Mouse (Mus musculus): ENCODE measurements around the gene Fam171b.

The Fam171b gene

DNA sequence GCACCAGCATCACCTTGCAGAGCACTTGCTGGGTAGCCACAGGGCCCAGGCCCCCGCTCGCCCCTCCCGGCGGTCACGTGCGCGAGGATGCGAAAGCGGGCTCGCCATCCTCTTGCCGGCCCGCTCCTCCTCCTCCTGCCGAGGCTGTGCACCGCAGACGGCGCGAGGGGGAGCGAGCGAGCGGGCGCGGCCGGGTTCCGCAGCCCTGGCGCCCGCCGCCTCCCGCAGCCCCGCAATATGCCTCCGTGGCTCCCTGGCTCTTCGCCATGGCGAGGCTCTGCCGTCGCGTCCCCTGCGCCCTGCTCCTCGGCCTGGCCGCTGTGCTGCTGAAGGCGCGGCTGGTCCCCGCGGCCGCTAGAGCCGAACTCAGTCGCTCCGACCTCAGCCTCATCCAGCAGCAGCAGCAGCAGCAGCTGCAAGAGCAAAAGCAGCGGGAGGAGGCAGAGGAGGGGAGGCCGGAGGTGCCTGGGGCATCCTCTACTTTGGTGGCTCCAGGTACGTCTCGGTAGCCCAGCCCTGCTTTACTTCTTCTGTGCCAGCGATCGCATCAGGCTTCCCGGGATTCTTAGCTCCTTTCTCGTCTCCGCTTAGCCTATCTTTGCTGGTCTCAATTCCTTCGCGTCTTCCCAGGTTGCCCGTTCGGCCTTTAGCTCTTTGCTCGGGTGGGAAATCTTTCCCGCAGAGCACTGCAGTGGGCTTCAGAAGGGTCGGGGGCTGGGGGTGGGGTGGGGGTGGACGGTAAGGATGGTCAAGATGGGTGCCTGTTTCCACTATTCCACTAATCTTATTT lies at the start of gene Fam171b:
Gene Fam171b (plus strand): TSS at position 154 of the 790 bp plus-strand sequence.
- peak; percentile 12 to 29 for DNase-seq

DNA sequence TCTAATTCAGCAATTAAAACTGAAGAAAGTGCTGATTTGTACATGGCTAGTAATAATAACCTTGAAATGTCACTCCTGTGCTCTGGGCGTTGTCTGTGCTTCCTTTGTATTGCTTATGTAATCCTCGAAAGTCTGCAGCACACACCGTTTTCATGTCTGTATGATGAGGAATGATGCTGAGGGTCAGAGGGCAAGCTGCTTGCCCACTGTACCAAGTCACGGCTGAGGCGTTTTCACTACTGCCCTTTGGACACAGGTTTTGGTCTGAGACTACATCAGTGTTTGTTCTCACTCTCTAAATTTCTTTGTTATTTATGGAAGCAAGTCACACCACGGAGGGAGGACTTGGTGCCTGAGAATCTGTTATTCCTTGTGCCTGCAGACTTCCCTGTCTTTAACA lies 46.4 kb upstream of the Fam171b start:
- DNase-seq, result no peak

DNA sequence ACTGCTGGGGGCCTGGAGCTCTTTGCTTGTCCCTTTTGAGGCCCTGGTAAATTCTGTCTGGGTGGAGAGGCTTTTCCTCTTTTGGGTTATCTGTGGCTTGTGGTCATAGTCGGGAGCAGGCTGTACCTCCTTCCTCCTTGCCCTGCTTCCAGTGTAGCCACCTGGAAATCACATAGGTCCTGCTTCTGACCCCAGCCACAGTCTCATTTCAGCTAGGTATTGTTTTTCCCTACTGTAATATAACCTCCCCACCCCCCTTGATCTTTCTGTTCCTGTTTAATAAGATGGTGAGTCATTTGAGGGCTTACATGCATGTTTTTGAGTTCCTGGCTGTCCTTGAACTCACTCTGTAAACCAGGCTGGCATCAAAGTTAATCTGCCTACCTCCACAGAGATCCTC lies 45.6 kb upstream of the Fam171b start:
- no peak for DNase-seq

DNA sequence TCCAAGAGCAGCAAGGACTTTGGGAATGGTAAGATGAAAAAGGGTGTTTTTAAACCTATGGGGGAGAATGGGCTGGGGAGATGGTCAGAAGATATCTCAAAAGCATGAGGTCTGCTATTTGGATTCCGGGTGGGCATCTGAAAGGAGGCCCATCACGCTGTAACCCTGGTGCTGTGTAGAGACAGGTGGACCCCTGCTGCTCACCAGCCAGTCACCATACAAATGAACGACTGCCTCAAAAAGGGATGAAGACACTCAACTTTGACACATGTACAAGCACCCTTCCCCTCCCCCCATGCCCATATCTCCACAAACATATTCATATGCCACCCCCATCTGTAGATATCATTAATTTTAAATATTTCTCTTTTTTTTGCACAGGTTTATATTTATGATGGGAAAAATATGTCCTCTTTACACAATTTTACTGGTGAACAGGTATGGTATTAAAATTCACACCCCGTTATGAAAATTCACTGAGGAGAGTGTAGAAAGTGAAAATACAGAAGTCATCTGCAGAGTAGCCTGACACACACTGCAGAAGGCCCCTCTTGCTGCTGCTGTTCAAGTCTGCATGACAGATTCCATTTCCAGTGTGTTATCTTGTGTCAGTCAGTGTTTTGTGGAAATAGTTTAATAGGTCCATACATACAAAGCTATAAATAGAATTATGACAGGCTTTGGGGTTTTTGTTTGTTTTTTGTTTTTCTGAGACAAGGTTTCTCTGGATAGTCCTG lies 44.0 kb upstream of the Fam171b start:
- DNase-seq, result no peak

- DNase-seq, result peak in 1 of 2 experiments; percentile 9
Measured at GRCm38 (mm10) chr2:83771155-83771812, 41.2 kb upstream of the Fam171b start.

- DNase-seq, result no peak
Measured at GRCm38 (mm10) chr2:83791330-83792073, 20.9 kb upstream of the Fam171b start.

DNA sequence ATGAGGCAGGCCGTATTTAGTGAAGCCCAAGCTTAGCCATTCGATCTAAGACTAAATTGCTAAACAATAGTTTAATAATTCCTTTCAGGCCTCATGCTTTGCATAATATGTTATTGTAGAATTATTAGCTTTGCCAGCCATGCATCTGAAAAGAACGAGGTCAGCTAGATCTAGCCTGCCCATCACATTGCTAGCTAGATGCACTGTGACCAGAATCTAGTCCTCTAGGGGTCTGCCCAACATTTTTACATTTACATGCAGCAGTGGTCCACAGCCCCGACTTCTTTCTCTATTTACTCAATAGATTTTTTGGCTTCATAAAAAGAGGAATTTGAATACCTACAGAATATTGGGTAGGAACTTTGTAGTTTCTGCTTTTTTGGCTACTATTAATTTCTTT lies 20.3 kb upstream of the Fam171b start:
- no peak for DNase-seq

DNA sequence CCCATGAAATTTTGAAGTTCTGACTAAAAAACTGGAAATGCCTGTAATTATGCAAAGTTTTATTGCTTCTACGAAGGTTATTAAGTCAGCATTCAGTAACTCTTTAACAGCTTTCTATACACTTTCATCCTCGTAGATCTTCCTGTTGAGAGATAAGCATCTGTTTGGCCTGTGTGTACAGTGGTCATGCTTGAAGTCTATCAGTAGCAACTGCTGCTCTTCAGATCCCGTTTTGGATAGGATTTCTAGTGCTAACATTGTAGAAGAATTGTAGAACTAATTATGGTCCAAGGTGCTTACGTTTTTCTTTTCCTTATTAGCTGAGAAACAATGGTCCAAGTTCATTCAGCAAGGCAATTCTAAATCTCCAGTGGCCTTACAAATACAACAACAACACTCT lies 16.7 kb upstream of the Fam171b start:
- no peak for DNase-seq

DNA sequence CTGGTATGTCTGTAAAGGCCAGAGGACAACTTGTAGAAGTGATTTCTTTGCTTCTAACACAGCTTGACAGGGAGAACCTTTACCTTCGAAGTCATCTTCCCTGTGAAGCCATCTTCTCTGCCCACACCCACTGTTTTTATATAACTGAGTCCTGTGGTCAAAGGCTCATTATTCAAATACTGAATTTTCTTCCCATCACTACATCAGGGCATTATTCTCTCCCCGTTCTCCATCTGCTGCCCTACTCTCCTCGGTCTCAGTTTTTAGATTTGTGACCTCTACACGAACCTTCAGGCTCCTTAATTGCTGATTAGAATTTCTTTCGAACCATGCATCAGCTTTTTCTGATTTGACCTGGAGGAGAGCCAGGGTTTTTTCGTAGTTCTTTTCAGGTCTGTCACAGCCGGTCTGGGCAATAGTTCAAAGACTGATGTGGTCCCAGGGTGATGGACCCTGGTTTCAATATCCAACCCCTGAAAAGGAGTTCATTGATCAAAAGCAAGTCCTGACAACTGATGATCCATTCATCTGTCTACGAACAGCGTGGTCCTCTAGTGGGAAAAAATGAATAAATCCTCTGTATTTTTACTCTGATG lies 14.4 kb upstream of the Fam171b start:
- DNase-seq, result no peak

DNA sequence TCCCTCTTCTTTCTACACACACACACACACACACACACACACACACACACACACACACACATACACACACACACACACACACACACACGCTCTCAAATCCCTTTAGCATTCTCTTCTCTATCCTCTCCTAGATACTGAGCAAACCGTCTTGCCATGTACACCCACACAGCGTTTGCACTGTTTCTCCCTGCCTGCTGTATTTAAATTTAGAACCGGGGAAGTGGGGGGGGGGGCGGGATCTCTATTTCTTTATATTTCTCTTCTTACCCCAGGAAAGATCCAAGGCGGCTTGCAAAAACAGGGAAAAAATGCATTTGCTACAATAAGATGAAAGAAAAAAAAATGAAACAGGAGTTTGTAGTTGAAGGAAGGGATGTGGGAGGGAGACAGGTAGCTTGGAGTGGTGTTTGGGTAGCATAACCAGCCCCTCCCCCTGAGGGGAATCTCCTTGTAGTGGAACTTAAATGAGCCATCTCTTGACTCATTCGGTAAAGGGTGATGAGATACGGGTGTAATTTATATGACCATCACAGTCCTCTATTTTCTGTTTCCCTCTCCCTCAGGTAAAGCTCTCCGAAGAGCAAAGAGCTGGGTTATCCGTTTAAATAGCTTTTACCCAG lies 947 bp downstream of the Fam171b start:
- DNase-seq, result no peak

DNA sequence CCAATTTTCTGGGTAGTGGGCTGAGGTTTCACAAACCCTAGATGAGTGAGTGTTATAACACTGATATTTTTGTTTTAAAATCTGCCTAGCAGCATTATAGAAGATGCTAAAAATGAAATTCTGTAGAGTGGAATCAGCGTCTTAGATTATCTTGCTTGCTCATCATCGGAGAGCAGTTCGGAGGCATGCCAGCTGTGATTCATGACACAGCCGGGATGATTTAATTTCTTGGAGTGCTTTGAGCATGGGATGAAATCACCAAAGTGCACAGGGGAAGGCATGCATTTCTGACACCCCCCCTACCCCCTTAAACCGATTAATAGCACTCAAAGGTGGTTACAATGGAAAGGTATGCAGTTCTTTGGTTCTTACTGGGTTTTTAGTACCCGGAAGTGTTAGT lies 1.6 kb downstream of the Fam171b start:
- no peak for DNase-seq

- DNase-seq, result no peak
Measured at GRCm38 (mm10) chr2:83816147-83816546, 3.7 kb downstream of the Fam171b start.

DNA sequence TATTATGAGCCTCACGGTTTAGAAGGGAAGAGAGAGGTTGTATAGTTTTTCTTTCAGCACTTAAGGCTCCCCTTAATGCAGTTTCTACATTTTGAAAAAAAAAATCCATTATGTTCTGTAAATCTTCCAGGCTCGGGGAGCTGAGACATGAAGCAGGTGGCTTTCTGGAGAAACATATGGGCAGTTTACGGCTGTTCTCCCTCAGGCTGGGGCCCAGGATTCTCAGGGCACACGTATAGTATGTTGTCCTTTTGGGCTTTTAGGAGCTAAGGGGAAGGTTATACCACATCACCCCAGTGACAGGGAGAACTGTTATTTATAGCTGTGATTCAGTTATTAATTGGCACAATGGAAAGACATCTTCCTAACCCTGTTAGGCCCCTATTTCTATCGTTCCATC lies 12.7 kb downstream of the Fam171b start:
- no peak for DNase-seq

- DNase-seq, result no peak
Measured at GRCm38 (mm10) chr2:83828895-83829539, 16.6 kb downstream of the Fam171b start.

- no peak for DNase-seq
Measured at GRCm38 (mm10) chr2:83832903-83833302, 20.5 kb downstream of the Fam171b start.

GRCm38 (mm10) chr2:83835313-83836070 lies 23.1 kb downstream of the Fam171b start:
- DNase-seq, result no peak

- DNase-seq, result no peak
Measured at GRCm38 (mm10) chr2:83848495-83848894, 36.1 kb downstream of the Fam171b start.

- DNase-seq, result no peak
Measured at GRCm38 (mm10) chr2:83853423-83853822, 41.0 kb downstream of the Fam171b start.

DNA sequence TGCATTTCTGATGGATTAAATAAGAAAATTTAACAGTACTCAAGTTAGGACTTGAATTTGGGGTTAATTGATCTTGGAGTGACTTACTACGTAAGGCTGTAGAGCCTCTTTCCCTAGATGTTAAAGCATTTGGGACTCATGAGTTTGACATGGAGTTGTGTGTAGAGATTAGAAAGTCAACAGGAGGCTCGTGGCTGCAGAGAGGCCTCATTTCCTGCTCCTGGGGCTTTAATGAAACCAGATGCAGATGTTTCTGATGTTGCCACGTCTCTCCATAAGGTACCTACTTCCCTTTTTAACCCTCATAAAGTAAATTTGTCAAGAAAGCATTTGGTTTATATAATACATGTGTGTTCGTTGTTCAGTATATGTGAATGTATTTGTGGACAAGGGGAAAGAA lies 43.8 kb downstream of the Fam171b start:
- DNase-seq, result no peak

DNA sequence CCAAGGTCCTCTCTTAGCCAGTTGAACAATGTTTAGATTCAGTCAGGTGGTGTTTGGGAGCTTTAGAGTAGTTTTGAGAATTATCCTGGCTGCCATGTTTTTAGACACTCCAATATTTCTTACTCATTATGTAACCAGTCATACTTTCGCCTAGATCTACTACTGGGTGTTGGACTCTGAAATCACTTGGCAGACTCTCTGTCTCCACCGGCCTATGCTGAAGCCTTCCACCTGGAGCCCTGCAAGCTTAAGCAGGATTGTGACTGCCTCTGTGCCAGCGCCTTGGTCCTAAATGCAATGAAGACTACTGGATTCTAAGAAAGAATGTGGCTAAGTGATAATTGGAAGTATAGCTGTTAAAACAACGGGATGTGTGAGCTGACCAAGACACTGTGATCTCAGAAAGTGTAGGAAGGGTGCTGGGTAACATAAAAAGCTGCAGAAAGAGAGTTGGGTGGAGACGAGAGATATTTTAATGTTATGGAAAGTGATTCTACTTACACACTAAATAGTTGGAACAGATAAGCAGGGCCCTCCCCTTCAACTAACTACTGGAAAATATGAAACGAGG lies 71.5 kb downstream of the Fam171b start:
- DNase-seq, result no peak

Data from thymus, adult 18-20 months (tissue).